Mouse (Mus musculus) neural tube, embryonic 10.5 days (tissue): ENCODE results near the gene Iqcc.

ENCODE experiments used
- DNase-seq: peaks from one replicate; pipeline ENCODE4 v3.0.0-alpha.2; 2017; ENCODE audit warnings: low spot score; ENCODE audit errors: extremely low spot score

Iqcc gene

DNA sequence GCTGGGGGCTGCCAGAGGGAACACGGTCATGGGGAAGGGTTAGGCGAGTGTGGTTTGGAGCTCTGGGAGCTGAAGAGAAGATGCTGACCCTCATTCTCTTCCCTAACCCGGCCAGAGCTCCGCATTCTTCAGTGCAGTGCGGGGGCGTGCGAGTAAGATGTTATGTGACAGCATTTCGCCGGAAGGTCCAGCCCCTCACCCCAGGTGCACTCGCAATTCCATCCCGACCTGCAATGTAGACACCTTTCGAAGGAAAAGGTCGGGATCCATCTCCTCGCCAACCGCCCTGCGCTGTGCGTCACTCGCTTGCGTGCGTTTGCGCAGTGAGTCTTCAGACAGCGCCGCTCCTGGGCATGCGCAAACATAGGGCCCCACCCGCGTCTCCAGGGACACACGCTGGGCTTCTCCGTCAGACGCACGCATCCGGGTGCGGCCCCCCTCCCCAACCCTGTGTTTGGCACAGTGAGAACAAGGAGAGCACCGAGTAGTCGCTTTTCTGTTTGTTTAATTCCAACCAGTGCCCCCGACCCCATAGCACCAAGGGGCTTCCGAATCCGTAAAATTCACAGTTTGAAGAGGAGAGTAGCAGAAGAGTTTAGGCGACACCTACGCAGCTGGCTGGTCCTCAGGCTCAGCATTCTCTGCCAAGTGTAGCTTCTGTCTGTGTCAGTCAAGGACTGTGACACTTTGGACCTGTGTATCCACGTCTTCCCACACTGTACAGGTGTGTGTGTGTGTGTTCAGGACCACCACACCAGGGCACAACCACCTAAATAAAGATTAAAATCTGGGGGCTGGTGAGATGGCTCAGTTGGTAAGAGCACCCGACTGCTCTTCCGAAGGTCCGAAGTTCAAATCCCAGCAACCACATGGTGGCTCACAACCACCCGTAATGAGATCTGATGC lies at the start of gene Iqcc:
Gene Iqcc, minus strand, starts transcription at position 314 of the 906 bp plus-strand sequence.
- DNase-seq, result peak; percentile 90

DNA sequence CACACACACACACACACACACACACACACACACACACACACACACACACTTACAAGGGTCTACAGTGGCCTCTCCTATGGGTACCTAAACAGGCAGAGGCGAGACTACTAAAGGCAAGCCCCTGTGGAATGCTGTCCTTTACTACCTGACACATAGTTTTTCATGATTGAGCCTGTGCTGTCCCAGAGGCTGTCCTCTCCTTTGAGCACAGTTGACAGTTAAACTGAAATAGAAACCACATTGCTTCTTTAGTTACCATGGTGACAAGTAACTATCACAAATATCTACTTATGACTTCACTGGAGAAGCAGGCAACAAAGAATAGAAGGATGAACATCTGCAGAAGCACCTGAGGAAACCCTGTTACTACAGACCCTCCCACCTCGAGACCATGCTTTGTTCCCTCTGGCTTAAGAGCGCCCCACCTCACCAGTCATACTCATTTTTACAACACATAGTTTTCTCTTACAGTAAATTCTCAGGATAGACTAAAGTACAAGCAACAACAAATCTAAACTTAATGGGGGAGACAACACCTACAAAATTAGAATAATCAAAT lies 43.4 kb upstream of the Iqcc start:
- no peak for DNase-seq

DNA sequence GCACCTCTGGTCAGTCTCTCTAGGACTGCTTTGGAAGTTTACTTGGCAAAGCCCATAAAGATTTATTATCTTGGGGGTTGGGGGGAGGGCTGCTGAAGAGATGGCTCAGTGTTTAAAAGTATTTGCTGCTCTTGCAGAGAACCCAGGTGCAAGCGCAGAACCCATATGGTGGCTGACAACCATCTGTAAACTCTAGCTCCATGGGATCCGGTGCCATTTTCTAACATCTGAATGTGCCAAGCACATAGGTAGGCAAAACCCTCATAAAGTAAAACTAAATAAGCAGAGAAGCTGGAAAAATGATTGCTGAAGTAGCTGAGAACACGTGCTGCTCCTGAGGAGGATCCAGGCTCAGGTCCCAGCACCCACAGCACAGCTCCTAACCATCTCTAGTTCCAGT lies 42.7 kb upstream of the Iqcc start:
- no peak for DNase-seq

DNA sequence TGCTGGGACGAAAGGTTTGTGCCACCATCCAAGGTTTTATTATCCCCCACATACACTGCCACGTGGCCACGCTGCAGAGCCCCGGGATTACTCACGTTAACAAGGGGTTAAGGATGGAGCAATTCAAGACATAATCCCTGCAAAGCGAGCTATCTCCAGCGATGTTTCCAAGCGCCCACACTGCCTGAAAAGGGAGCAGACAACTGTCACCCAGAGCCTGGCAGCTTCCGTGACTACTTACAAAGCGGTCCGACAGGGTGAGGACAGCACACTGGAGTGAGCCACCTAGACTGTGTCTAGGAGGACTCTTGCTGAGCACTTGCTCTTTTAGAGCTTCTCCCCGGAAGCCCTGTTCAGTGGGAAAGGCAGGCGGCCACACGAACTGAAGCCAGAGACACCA lies 35.9 kb upstream of the Iqcc start:
- no peak for DNase-seq

DNA sequence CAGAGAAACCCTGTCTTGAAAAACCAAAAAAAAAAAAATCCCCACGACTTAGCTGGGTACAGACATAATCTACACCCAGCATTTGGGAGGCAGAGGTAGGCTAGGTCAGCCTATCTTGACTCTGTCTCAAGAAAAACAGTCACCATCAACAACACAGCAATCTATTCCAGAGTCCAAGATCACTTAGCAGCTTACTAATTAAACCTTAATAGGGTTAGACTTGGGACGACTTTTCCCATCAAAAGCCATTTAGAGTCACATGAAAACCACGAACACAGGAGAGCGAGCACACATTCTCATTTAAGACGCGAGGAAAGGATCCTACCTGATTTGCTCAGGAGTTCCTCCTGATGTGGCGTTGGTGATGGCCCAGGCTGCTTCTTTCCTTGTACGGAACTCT lies 31.5 kb upstream of the Iqcc start:
- DNase-seq, result no peak

DNA sequence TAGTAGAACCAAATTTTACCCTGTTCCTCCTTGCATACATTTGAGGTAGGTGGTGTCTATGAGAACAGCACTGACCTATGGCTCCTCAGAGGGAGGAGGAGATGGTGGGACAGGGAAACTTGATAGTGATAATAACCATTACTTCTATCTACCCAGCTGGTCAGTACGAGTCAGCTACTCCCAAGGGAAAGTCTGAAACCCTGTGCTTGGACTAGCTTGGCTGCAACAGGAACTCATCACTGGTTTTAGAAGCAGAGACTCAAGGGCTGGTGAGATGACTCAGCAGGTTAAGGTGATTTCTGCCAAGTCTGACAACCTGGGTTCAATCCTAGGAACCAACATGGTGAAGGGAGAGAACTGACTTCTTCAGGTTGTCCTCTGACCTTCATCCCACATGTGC lies 29.8 kb upstream of the Iqcc start:
- no peak for DNase-seq

DNA sequence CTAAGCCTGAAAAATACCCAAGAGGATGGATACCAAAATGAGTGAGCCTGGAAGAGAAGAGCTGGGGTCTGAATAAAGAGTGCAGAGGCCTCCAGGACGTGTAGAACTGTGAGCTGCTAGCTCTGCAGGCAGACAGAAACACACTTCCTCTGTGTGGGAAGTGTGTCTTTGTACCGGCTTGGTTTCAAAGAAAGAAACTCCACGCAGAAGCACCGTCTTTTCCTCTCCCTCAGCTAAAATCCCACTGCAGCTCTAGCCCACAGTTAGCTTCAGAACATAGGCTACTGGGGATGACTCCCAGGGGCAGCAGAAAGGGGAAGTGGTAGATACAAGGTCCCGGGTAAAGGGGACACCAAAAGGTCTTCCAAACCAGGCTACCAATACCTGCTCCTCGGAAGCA lies 26.3 kb upstream of the Iqcc start:
- no peak for DNase-seq

DNA sequence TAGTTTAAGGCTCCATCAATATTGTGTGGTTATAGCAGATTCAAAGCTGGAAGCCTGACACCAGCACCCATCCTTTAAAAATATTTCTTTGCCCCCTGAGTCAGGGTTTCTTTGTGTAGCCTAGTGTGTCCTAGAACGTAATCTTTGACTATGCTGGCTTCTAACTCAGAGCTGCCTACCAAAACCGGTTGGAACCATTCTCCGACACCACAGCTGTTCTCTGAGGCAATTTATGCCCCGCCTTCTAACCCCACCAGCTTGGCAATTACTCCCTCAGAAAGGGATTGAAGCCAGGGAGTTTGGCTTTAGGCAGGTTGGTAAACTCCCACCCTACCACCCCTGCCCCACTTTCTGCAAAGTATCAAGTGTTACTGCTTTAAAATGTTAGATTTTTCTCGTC lies 22.9 kb upstream of the Iqcc start:
- DNase-seq, result no peak

DNA sequence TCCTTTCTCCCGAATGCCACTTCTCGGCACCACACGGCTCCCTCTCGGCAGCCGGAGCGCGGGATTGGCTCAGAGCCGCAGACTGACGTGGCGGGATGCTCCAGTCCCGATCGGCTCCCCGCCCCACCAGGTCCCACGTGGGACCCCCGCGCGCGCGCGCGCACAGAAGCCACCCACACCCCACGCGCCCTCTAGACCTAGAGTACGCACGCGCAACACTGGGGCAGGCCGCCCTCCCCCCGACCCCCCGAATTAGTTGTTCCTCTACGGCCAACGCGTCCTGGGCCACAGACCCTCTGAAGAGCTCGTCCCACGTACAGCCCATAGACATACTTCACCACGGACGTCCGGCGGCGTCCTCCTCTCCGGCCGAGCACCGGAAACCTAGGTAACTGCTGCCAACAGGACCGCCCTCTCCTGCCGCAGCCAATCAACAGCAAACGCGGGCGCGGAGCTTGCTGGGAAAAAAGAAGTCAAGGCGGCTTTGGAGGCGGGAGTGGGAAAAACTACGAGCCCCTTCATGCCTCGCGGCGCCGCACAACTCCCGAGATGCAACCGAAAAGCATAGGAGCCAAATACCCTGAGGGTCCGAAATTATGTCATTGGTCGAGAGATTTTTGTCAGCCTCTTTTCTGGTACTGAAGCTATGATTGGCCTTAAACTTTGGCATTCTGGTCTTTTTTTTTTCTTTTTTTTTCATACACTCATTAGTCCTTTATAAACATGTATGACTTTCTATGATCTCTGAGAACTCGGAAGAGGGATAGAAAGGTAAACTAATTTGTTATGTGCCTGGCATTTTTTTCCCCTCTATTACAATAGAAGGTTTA lies 22.0 kb upstream of the Iqcc start, which contains the start of gene Txlna:
Gene Txlna, minus strand, starts transcription at position 428 of the 830 bp plus-strand sequence.
- DNase-seq, result peak; percentile 96

DNA sequence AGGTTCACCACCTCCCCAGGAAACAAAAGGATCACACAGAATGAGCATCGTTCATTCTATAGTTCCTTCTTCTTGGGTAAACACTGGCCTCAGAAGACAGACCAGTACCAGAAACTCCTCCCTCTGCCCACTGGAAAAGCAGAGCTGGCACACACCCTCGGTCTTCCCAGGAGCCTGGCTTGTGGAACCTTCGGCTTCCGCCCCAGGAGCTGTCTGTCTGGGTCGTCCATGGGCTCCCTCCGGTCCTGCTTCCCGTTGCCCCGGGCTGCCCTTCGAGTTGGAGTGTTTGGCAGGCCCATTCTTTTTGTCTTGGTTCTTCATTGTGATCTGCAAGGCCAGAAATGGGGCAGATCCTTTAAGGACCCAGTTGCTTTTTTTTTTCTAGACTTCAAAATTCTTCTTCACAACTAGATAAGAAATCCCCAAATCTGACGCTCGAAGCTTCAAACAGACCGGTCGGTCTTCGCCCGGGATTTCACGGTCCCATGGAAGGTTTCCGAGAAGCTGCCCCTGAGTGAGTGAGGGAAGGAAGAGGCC lies 21.3 kb upstream of the Iqcc start:
- no peak for DNase-seq

DNA sequence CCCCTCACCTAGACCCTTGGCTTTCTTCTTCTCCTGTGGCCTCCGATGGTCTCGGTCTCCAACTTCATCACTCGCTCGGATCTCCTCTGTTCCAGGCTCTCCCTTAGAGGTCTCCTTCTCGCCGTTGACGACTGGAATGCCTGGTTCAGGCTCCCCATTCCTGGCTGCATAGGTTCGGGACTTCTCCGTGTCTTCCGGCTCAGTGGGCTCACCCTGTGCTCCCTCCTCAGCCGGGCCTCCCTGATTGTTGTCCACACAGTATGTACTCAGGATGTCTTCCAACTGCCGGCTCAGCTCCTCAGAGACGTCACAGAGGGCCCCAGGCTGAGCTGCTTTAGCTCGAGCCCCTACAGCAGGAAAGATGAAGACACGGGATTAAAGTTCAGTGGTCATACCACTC lies 20.3 kb upstream of the Iqcc start:
- no peak for DNase-seq

DNA sequence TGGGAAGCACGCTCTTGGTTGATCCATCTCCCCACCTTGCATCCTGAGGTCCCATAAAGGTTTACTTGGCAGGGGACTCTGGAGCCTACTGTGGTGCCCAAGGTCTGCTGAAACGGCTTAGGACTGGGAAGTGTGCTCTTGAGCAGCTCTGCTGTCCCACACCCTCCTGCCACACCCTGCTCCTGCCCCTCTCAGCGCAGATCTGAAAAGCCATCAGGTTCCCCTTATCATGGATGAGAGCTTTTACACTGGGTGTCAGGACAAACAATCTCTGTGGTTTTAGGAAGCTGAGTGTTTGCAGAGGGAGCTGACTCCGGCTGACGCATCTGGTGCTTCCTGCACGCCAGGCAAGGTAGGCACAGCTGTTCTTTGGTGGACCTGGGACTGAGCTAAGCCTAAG lies 15.0 kb upstream of the Iqcc start:
- DNase-seq, result no peak

DNA sequence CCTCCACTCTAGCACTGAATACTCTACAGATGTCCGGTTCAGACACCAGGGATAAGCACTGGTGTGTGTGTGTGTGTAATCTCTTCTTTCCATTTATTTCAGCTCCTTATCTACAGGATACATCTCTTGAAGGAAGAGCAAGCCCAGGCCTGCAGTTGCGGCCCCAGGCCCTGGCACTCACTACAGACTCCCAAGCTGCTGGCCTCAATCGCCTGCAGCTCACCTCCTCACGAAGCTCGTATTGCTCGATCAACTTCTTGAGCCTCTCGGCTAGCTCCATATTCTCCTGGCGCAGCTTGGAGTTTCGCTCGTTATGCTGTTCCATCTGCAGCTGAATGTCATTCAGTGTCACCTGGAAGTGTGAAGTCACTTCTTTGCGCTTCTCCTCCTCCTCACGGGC lies 13.0 kb upstream of the Iqcc start:
- no peak for DNase-seq

DNA sequence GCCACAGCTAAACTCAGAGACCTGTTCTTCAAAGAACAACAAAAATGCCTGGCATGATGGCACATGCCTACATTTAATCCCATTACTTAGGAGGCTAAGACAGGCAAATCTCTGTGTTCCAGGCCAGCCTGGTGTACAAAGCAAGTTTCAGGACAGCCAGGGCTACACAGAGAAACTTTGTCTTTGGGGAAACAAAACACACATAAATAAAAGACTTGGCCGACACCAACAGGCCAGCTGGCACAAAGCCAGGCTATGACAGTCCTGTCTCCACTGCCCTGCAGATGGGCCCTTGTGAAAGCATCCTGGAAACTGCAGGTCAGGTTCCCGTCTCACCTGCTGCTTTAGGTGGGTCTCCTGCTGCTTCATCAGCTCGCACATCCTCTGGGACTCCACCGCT lies 12.0 kb upstream of the Iqcc start:
- no peak for DNase-seq

DNA sequence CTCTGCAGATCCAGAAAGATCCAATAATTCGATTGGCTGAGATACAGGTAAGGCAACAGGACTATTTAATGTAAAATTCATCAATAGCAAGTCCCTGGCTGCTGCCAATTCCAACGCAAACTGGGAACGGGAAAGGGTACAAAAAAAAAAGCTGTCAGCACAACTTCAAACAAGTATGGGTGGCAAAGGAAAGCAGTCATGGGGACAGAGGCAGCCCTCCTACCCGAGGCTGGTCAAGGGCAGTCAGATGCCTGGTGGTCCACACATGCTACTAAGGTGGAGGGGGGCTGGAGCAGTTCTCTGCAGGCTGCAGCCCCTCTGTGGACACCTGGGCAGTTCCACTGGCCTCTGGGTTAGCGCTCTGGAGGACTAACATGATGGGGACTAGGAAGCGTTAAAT lies 7.1 kb upstream of the Iqcc start:
- no peak for DNase-seq

DNA sequence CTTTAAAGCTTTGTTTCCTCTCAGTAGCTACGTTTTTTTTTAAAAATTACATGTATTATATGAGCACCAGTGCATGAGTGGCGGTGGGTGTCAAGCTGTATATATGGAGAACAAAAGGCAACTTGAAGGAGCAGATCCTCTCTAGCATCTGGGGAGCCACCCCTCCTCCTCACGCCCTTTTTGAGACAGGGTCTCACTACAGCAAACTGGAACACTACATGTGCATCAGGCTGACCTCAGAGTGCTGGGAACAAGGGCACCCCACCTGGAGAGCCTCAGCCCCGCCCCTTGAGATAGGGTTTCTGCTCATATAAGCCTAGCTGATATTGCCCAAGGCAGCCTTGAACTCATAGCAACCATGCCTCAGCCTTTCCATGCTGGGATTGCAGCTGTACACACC lies 6.6 kb upstream of the Iqcc start:
- DNase-seq, result no peak

DNA sequence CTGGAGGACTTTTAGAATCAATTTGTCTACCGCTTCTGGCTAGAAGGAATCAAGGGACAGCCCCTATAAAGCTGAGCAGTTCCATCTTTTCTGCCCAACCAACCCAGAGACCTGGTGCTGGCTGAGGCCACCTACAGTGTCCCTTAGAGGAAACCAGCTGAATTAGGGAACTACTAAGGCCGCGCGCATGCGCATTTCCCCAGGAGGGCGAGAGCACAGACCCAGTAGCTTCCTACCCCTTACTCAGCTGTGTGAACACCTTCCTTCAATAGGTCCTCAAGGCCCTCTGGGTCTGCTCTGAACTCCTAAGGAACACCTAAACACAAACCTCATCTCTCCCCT lies 6.1 kb upstream of the Iqcc start:
- peak; percentile 62 for DNase-seq

DNA sequence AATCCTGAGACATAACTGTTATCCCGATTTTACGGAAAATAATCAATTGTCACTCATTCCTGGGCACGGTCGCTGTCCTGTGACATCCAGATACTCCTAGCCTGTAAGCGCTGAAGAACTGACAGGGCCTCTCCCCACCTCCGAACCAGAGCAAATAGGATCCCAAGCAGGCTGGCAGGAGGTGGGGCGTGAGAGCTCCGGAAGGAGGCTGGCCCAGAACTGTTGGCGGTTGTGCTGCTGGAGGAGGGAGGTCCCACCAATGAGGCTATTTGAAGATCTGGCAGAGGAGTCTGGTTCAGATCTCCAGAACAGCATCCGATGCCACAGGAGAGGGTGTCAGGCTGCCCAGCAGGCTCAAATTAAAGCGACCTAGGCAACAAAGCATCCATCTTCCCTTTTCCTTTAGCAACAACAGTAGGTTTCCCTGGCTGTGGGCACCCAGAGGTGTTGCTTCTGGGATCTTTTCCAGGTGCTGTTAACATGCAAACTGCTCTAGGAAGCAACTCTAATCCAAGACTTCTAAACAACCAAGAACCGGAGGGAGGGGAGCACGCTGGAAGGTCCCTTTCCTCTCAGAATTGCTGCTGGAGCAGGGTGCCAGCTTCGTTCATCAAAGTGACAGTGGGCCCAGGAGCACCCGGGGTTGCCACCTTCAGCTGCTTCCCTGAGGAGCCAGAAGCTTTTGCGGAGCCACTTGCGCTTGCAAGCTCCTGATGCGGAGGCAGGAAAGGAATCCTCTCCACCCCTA lies 5.6 kb upstream of the Iqcc start:
- DNase-seq, result peak; percentile 74

DNA sequence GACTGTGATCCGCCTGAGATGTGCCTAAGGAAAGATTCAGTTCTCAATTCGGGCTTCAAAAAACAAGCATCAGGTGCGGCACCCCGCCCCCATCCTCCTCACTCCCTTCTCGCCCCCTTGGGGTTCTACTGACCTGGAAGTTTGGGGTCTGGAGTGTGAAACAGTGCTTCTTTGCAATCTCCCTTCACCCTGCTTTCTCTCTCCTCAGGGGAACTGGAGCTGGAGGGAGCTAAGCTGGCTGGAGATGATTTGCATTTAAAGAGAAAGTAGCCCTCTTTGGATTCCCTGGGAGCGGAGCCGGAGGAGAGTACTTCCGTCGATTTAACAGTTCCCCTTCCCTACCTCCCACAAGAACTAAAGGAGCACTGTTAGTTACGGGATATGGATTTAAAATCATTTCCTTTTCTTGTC lies 4.8 kb upstream of the Iqcc start, which contains the start of gene Ccdc28b:
Gene Ccdc28b, minus strand, starts transcription at position 267 of the 411 bp plus-strand sequence.
- DNase-seq, result peak; percentile 61

DNA sequence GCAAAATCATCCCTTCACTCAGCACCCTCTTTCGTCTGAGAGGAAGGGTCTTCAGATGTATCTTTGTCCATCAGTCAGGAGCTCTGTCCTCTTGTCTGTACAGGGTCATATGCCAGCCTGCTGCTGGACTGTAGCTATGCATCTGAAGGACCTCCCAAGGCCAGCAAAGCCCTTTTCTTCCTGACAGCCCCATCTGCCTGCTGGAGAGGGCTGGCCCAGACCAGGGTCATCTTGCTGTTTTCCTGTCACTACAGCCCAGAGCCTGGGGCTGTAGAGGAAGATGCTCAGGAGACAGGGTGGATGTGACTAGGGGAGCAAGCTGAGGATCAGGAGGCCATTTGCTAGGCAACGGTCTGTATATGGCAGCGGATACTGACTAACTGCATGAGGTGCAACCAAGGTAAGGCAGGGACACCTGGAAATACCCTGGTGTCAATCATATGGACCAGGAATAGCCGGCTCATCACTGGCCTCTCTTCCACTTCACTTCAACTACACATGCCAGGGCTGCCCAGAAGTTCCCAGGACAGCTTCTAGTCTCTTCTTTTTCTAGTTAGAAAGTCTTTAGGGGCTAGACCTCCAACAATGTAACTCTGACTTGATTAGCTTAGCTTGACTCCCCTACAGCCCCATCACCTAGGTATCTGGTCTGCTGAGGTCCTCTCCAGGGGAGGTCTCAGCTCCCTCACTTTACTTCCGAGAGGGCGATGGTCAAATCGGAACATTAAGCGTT lies 4.1 kb upstream of the Iqcc start:
- no peak for DNase-seq
